Mouse (Mus musculus) midbrain, embryonic 12.5 days (tissue): Measurements from ENCODE around the gene Lgr6. TPM values are rescaled to one million over a fixed set of nuclear protein-coding genes. Genes with fewer than 3 reads are reported as not detected.
A peak's percentile ranks its signal among the peaks of the same experiment; 100 is the strongest.

ENCODE experiments used
- ATAC-seq: fragments of 200-750 bp; cut with Nextera tagmentation; 2 replicates; pipeline ENCODE4 v1.8.0; 2017; ENCODE audit warnings: low read depth, moderate TSS enrichment, moderate library complexity; ENCODE audit not compliant: low FRiP score
- H3K27ac ChIP-seq: fragments of 300-500 bp; sonication (generic); replicated peaks from 2 replicates; pipeline ENCODE4 v1.5.1; 2016; ENCODE audit warnings: mild to moderate bottlenecking
- H3K27me3 ChIP-seq: fragments of 300-500 bp; sonication (generic); 2 replicates; pipeline ENCODE4 v1.6.1; 2016; ENCODE audit warnings: mild to moderate bottlenecking
- H3K36me3 ChIP-seq: fragments of 300-500 bp; sonication (generic); 2 replicates; pipeline ENCODE4 v1.6.1; 2016
- H3K4me1 ChIP-seq: fragments of 300-500 bp; sonication (generic); 2 replicates; pipeline ENCODE4 v1.6.1; 2016
- H3K4me2 ChIP-seq: fragments of 300-500 bp; sonication (generic); replicated peaks from 2 replicates; pipeline ENCODE4 v1.6.1; 2016; ENCODE audit warnings: mild to moderate bottlenecking, moderate library complexity
- H3K4me3 ChIP-seq: fragments of 300-500 bp; sonication (generic); 2 replicates; pipeline ENCODE4 v1.5.1; 2016; ENCODE audit warnings: mild to moderate bottlenecking
- H3K9ac ChIP-seq: fragments of 300-500 bp; sonication (generic); replicated peaks from 2 replicates; pipeline ENCODE4 v1.6.1; 2016; ENCODE audit warnings: mild to moderate bottlenecking, moderate library complexity
- H3K9me3 ChIP-seq: fragments of 300-500 bp; sonication (generic); 2 replicates; pipeline ENCODE4 v1.6.1; 2016; ENCODE audit warnings: mild to moderate bottlenecking
- WGBS: fragments of 180-500 bp; shearing (Covaris S2); methylation state at CpG from one replicate; pipeline ENCODE4 v1.1.7; 2016; 5-methylcytosine and 5-hydroxymethylcytosine counted together
- polyA plus RNA-seq: library from polyadenylated mRNA; unstranded; fragments of >200 nt; fragmentation: Nextera tagmentation; extraction: Ambion mirVana; gene quantifications from 2 replicates; pipeline ENCODE4 v1.2.1, GENCODE M21; 2016

Gene Lgr6
- polyA plus RNA-seq, 1 experiment from 2014 or later: 0.66 TPM

DNA sequence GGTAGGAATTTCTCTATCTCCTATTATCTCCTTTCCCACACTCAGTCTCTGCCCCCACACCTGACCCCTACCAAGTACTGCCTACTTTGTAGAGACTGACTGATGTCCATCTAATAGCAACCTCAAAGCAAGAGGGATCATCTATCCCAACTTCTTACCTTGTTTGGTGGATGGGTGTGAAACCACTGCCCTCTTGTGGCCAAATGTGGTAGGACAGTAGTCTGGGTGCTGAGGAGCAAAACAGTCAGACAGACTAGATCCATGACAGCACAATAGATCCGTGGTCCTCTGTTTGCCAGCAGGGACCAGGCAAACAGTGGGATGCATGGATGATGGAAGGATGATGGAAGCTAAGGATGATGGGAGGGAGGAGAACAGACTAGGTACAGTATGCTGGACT is 31.4 kb upstream of the Lgr6 start:
- WGBS: 7% methylated on average over 1 of the region's 1 CpGs
- peak; percentile 23; the same call in 1 of the 2 replicates for ATAC-seq
- peaks cover 7% of the 10 kb centered on the region; the same call in 1 of the 2 replicates for H3K27me3 ChIP-seq
- no peak overlapping the region for H3K4me3 ChIP-seq
- no peak overlapping the region for H3K9ac ChIP-seq
- no peak overlapping the region for H3K27ac ChIP-seq
- no peaks in the 10 kb centered on the region for H3K4me1 ChIP-seq
- H3K36me3 ChIP-seq: no peaks in the 10 kb centered on the region
- H3K9me3 ChIP-seq: no peaks in the 10 kb centered on the region
- H3K4me2 ChIP-seq: no peak overlapping the region

DNA sequence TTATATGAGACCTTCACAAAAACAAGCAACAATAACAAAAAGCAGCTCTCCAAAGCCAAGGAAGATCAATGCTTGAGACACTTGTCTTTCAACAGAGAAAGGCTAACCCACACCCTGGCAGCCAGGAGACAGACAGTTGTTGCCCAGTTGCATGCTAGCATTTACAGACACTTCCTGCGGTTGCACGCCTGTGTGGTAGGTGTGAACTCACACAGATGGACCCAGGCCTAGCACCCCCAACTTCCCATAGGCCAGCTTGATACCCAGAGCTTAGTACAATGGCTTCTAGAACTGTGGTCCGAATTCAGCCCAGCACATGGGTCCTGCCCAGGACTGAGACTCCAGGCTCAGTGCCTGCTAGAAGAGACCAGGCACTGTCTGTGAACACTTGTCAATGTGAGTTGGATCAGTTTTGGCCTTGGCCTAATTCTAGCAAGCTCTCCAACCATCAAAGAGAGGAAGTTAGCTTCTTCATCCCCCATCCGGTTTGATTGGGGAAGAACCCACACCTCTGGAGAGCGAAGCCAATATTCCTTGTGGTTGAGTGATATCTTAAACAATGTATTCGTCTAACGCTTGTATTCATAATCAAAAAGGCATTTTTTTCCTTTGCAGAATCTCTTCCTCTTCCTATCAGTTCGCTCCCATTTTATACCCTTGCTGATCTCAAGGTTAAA is 30.2 kb upstream of the Lgr6 start:
- no peak overlapping the region for H3K4me2 ChIP-seq

DNA sequence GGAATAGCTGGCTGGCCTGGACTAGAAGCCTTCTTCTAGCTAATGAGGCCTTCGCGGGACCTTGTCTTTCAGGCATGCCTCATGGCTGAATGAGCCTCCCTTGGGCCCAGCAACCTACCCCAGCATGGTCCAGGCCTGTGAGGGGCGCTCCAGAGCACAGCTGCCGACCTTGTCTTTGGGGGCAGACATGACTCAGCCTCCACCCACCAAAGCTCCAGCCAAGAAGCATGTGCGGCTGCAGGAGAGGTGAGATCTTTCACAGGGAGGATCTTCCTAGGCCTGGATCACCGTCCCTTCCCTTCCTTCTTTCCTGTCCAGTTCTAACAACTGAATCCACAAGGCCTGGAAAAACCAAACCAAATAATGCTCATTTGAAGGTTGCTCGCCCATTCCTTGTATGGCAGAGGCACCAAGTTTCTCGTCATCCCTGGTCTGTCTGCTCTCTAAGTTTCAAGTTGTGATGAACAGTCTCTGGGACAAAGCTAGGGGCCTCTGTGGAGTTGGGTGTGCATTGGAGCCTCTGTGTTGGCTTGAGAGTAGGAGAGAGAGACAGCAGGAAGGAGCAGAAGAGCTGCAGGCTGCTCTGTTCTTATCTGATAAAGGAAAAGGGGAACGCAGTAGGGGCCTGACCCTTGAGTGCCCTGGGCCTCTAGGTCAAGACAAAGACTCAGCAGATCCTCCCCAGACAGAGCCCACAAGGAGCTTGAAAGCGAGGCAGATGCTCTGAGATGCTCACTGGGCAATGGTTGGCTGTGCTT is 28.8 kb upstream of the Lgr6 start:
- H3K4me3 ChIP-seq: no peak overlapping the region
- H3K4me2 ChIP-seq: no peak overlapping the region
- no peaks in the 10 kb centered on the region for H3K9me3 ChIP-seq
- no peak overlapping the region for H3K9ac ChIP-seq
- no peak overlapping the region for H3K27ac ChIP-seq
- no peaks in the 10 kb centered on the region for H3K36me3 ChIP-seq
- no peak for ATAC-seq
- 83% methylated on average over 10 of the region's 10 CpGs for WGBS
- peaks cover 21% of the 10 kb centered on the region for H3K27me3 ChIP-seq
- 0 out of 2 replicates have a peak, but pooled peaks cover 5% of the 10 kb centered on the region for H3K4me1 ChIP-seq

More for the DNA sequence above, 30.2 kb upstream of the Lgr6 start:
- 91% methylated on average over 8 of the region's 8 CpGs for WGBS
- Histone ChIP-seq H3K9me3 (no peaks in the 10 kb centered on the region), H3K27me3 (peaks cover 7% of the 10 kb centered on the region), H3K4me1 (no peaks in the 10 kb centered on the region), H3K36me3 (no peaks in the 10 kb centered on the region), H3K27ac (no peak overlapping the region), H3K4me3 (no peak overlapping the region), H3K9ac (no peak overlapping the region)
- no peak for ATAC-seq

DNA sequence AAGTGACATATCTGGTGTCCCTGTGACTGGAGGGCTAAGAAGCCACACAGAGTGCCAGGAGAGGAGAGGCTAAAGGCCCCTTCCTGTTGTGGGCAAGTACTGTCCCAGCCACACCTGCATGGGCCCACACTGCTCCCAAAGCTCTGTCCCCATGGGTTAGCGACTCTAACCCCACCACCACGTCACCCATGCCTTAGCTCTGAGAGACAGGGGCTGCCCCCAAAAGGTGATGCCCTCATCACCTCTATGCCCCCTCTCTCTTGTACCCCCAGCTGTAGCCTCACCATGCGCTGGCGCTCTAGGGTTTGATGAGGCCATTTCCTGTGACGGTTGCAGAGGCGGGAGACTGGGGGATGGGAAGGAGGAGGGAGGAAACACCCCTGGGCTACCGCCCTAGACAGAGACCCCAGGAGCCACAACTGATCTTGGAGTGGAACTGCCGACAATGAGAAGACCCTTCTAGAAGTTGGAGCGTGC is 27.9 kb upstream of the Lgr6 start:
- Histone ChIP-seq H3K4me1 (0 out of 2 replicates have a peak, but pooled peaks cover 5% of the 10 kb centered on the region), H3K9me3 (no peaks in the 10 kb centered on the region), H3K9ac (no peak overlapping the region), H3K27me3 (peaks cover 28% of the 10 kb centered on the region), H3K4me2 (no peak overlapping the region), H3K27ac (no peak overlapping the region), H3K4me3 (no peak overlapping the region), H3K36me3 (no peaks in the 10 kb centered on the region)
- WGBS: 86% methylated on average over 9 of the region's 9 CpGs
- no peak for ATAC-seq

DNA sequence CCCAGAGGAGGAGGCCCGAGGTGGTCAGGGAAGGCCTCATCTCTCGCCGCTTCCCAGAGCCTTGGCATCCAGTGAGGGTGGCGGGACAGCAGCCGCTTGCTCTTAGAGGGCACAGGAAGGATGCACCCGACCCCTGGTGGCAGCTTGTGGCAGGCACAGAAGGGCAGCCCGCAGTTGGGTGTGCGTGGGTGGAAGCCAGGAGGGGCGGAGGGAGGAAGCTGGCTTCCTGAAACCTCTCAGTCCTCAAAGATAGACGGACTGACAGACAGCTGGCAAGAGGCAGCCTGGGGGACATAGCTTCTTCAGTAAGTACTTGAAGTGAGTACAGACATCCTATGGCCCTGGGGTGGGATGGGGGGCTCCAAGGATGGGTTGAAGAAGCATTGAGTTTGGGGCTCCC is 27.4 kb upstream of the Lgr6 start, which contains the start of gene Ptpn7:
Ptpn7 (plus strand) TSS at position 228 of the 400 bp plus-strand sequence.
- Histone ChIP-seq H3K36me3 (no peaks in the 10 kb centered on the region), H3K4me2 (no peak within 1 kb of the TSS), H3K9ac (no peak within 1 kb of the TSS), H3K4me1 (0 out of 2 replicates have a peak, but pooled peaks cover 5% of the 10 kb centered on the region), H3K9me3 (no peaks in the 10 kb centered on the region), H3K4me3 (no peak within 1 kb of the TSS), H3K27me3 (peaks cover 33% of the 10 kb centered on the region), H3K27ac (no peak within 1 kb of the TSS)
- WGBS: 43% methylated on average over 10 of the region's 10 CpGs
- ATAC-seq: no peak

DNA sequence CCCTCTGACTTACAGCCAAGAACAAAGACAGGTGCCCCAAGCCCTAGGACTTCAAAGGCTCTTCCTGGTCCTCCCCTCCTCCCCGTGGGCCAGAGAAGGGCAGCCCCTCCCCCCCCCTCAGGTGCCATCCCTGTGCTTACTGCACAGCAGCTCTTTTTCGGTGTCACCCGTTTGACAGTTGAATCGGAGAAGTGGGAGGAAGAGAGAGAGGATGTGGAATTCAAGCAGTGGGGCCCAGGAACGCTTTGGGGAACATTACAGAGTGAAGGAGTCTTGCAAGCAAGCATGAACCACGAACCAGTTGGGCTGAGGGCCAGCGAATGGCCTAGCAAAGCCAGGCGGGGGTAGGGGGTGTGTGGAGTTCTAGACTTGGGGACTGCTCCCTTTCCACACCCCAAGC is 26.5 kb upstream of the Lgr6 start:
- H3K4me2 ChIP-seq: no peak overlapping the region
- H3K36me3 ChIP-seq: no peaks in the 10 kb centered on the region
- 72% methylated on average over 8 of the region's 8 CpGs for WGBS
- no peak overlapping the region for H3K9ac ChIP-seq
- H3K27ac ChIP-seq: no peak overlapping the region
- no peak for ATAC-seq
- H3K9me3 ChIP-seq: no peaks in the 10 kb centered on the region
- H3K4me3 ChIP-seq: no peak overlapping the region
- 0 out of 2 replicates have a peak, but pooled peaks cover 5% of the 10 kb centered on the region for H3K4me1 ChIP-seq
- H3K27me3 ChIP-seq: peaks cover 38% of the 10 kb centered on the region

DNA sequence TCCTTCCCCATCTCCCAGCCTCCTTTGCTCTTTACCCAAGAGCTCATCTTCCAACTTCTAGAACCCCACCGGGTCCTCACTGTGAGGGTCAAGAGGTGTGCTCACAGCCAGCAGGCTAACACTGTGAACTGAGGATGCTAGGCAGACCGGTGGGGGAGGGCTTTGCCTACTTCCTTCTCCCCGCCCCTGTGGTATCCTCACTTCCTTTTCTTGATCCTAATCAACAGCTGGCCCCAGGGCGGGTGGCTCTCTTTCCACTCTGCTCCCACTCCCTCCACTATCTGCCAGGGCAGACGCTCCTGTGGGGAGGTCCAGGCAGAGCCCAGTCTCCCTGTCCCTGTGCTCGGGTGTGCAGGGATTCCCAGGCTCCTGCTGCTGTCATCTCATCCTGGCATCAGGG is 26.0 kb upstream of the Lgr6 start:
- H3K9ac ChIP-seq: no peak overlapping the region
- H3K27ac ChIP-seq: no peak overlapping the region
- H3K9me3 ChIP-seq: no peaks in the 10 kb centered on the region
- no peaks in the 10 kb centered on the region for H3K36me3 ChIP-seq
- 46% methylated on average over 6 of the region's 6 CpGs for WGBS
- H3K4me2 ChIP-seq: no peak overlapping the region
- peaks cover 40% of the 10 kb centered on the region for H3K27me3 ChIP-seq
- ATAC-seq: no peak
- H3K4me1 ChIP-seq: 0 out of 2 replicates have a peak, but pooled peaks cover 5% of the 10 kb centered on the region
- H3K4me3 ChIP-seq: no peak overlapping the region

DNA sequence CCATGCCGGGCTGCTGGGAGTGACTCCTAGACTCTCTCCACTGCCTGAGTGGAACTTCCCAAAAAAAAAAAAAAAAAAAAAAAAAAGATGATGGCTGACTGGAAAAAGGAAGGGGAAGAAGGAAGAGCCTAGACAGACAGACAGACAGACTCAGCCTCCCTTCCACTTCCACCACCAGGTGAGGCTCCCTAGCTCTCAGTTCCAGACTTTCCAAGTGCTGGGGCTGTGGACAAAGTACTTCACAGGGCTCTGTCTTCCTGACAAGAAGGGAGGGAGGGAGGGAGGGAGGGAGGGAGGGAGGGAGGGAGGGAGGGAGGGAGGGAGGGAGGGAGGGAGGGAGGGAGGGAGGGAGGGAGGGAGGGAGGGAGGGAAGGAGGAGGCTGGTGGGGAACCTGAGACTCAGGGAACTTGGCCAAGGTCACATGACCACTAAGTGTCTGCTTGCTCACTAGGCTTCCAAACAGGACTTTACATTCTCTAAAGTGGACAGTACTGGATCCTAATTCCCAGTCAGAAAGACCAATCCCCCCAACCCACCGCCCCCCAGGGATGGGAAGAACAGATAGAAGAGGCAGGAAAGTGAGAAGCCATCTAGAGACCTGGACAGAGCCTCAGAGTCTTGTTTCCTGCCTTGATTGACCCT is 25.4 kb upstream of the Lgr6 start:
- H3K4me2 ChIP-seq: no peak overlapping the region
- H3K9ac ChIP-seq: no peak overlapping the region
- H3K36me3 ChIP-seq: no peaks in the 10 kb centered on the region
- H3K27me3 ChIP-seq: peaks cover 42% of the 10 kb centered on the region
- no peak overlapping the region for H3K4me3 ChIP-seq
- no peak for ATAC-seq
- 79% methylated on average over 2 of the region's 2 CpGs for WGBS
- no peak overlapping the region for H3K27ac ChIP-seq
- H3K4me1 ChIP-seq: 0 out of 2 replicates have a peak, but pooled peaks cover 5% of the 10 kb centered on the region
- H3K9me3 ChIP-seq: no peaks in the 10 kb centered on the region

DNA sequence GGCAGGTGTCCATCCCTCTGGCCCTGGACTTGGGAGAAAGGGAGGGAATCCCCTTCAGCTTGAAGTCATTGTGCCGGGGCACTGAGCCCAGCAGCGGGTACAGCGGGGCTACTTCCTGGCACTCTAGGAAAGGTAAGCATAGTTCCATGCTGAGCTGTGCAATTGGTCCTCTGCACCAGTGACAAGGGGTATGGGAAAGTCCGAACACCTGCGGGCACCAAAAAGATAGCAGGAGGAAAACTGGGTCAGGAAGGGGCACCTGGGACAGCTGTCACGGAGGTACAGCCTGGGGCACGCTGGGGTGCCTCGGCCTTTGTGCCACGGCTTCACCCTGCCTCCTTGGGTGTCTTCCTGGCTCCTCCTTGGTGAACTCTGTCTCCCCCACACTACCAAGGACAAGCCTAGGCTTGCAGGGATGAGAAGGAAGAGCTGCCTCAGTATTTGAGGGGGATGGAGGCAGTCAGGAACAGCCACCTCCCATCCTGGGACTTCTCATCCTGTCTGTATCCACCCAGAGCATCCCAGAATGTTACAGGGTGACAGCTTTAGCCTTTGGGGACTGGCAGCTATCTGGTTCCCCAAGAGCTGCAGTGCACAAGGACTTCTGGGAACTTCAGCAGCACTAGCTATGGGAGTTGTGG is 24.6 kb upstream of the Lgr6 start:
- peaks cover 42% of the 10 kb centered on the region for H3K27me3 ChIP-seq
- no peaks in the 10 kb centered on the region for H3K36me3 ChIP-seq
- no peak overlapping the region for H3K4me2 ChIP-seq
- no peak overlapping the region for H3K27ac ChIP-seq
- no peak overlapping the region for H3K9ac ChIP-seq
- H3K9me3 ChIP-seq: no peaks in the 10 kb centered on the region
- H3K4me3 ChIP-seq: no peak overlapping the region
- H3K4me1 ChIP-seq: 0 out of 2 replicates have a peak, but pooled peaks cover 5% of the 10 kb centered on the region
- WGBS: 67% methylated on average over 9 of the region's 9 CpGs
- no peak for ATAC-seq

DNA sequence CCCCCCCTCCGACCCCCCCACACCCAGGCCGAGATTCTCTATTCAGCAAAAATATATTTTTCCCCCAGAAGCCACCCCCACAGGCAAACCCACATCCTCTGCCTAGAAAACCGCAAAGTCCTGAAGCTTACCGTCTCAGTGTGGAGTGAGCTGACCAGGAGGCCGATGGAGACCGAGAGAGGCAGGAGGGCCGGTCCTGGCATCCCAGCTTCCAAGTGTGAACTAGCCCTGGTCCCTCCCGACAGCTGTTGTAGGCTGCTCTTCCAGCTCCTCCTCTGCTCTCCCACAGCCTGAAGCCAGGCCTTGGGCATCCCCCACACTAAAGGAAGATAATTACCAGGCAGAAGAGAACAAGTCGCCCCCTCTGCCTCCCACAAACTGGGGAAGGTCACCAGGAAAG is 23.9 kb upstream of the Lgr6 start:
- Histone ChIP-seq H3K9ac (no peak overlapping the region), H3K27ac (no peak overlapping the region), H3K4me2 (no peak overlapping the region), H3K4me3 (no peak overlapping the region), H3K9me3 (no peaks in the 10 kb centered on the region), H3K27me3 (peaks cover 42% of the 10 kb centered on the region), H3K36me3 (no peaks in the 10 kb centered on the region), H3K4me1 (0 out of 2 replicates have a peak, but pooled peaks cover 5% of the 10 kb centered on the region)
- ATAC-seq: no peak
- WGBS: 25% methylated on average over 9 of the region's 9 CpGs

DNA sequence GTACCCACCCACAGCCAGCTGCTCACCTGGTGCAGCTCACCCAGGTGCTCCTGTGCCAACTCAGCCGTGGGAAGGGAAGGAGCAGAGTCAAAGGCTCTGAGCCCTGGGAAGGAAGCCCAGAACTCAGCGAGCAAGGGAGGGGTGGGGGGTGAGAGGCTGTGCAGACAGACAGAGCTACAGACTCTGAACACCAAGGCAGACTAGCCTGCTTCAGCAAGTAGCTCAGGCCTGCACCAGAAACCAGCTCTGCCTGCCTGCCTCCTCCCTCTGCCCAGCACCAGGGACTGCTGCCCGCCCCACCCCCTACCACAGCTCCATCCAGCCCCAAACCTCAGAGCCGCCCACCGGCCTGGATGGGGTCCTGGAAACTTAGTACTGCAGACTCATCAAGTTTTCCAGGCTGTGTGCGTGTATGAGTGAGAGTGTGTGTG is 22.9 kb upstream of the Lgr6 start:
- Histone ChIP-seq H3K4me3 (no peak overlapping the region), H3K36me3 (no peaks in the 10 kb centered on the region), H3K27ac (no peak overlapping the region), H3K9me3 (no peaks in the 10 kb centered on the region), H3K27me3 (peaks cover 42% of the 10 kb centered on the region), H3K4me2 (no peak overlapping the region), H3K4me1 (0 out of 2 replicates have a peak, but pooled peaks cover 5% of the 10 kb centered on the region), H3K9ac (no peak overlapping the region)
- WGBS: 54% methylated on average over 6 of the region's 6 CpGs
- ATAC-seq: no peak
